Mouse (Mus musculus): ENCODE data around the gene Hils1. TPM values are rescaled to one million over a fixed set of nuclear protein-coding genes. Genes with fewer than 3 reads are reported as not detected.

The Hils1 gene
- polyA plus RNA-seq, 1 experiment from 2014 or later = not detected

- no peaks in the 10 kb centered on the region for H3K9me3 ChIP-seq (ENCODE audit: control insufficient read depth, low read length)
- 0 out of 2 replicates have a peak overlapping the region, but pooled peaks have one; percentile 3 for H3K4me2 ChIP-seq (replicated peaks; ENCODE audit: low read depth)
- H3K9ac ChIP-seq (ENCODE audit: low read length) = no peak overlapping the region
- WGBS = 75% methylated on average over 8 of the region's 8 CpGs
- DNase-seq (ENCODE audit: low spot score) (no peak), ATAC-seq (ENCODE audit: low FRiP score, low TSS enrichment) (no peak)
- H3K36me3 ChIP-seq (ENCODE audit: control insufficient read depth, insufficient read depth, low read length) = peaks cover 37% of the 10 kb centered on the region
- 0 out of 2 replicates have a peak, but pooled peaks cover 2% of the 10 kb centered on the region for H3K4me1 ChIP-seq (replicated peaks; ENCODE audit: control insufficient read depth, insufficient read depth)
- peak overlapping the region; percentile 58 for H3K27ac ChIP-seq (replicated peaks)
- no peak for TF ChIP-seq EP300 (optimal IDR thresholded peaks at IDR 0.05)
- no peak for TF ChIP-seq CTCF (IDR thresholded peaks at IDR 0.05; ENCODE audit: low read depth)
- no peaks in the 10 kb centered on the region for H3K27me3 ChIP-seq (ENCODE audit: control insufficient read depth, insufficient read depth, low read length)
- H3K4me3 ChIP-seq (ENCODE audit: low read depth, low read length) = no peak overlapping the region
These were observed 25.6 kb upstream of the Hils1 start for GRCm38 (mm10) chr11:94941776-94942175.

DNA sequence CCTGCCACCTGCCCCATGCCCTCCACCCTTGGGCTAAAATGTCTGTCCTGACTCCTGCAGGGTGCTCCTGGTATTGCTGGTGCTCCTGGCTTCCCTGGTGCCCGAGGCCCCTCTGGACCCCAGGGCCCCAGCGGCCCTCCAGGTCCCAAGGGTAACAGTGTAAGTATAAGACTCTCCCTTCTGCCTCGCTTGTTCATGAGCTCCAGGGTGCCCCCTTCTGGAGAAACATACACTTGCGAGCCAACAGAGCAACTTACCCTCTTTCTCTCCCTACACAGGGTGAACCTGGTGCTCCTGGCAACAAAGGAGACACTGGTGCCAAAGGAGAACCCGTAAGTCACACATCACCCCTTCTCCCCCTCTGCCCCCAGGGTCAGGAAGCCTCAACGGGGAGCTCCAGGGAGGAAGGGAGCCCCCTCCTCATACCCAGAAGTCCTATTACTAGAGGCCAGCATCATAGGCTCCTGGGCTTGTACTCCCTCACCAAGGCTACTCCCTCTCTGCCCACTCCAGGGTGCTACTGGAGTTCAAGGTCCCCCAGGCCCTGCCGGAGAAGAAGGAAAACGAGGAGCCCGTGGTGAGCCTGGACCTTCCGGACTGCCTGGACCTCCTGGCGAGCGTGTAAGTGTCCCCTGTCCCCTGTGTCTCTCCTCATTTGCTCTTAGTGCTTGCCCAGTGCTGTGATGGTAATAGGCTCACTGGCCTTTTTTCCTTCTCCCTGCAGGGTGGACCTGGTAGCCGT lies 24.9 kb upstream of the Hils1 start:
- H3K4me3 ChIP-seq (ENCODE audit: low read depth, low read length) = no peak overlapping the region
- peak overlapping the region; percentile 58 for H3K27ac ChIP-seq (replicated peaks)
- 46% methylated on average over 13 of the region's 13 CpGs for WGBS
- ATAC-seq (ENCODE audit: low FRiP score, low TSS enrichment) (no peak), DNase-seq (ENCODE audit: low spot score) (peak; percentile 57)
- H3K36me3 ChIP-seq (ENCODE audit: control insufficient read depth, insufficient read depth, low read length) = peaks cover 43% of the 10 kb centered on the region
- H3K4me1 ChIP-seq (replicated peaks; ENCODE audit: control insufficient read depth, insufficient read depth) = 0 out of 2 replicates have a peak, but pooled peaks cover 2% of the 10 kb centered on the region
- TF ChIP-seq EP300 (optimal IDR thresholded peaks at IDR 0.05) = no peak
- peak; percentile 67 for TF ChIP-seq CTCF (IDR thresholded peaks at IDR 0.05; ENCODE audit: low read depth)
- 0 out of 2 replicates have a peak overlapping the region, but pooled peaks have one; percentile 18 for H3K9ac ChIP-seq (ENCODE audit: low read length)
- no peaks in the 10 kb centered on the region for H3K27me3 ChIP-seq (ENCODE audit: control insufficient read depth, insufficient read depth, low read length)
- H3K4me2 ChIP-seq (replicated peaks; ENCODE audit: low read depth) = 0 out of 2 replicates have a peak overlapping the region, but pooled peaks have one; percentile 8
- H3K9me3 ChIP-seq (ENCODE audit: control insufficient read depth, low read length) = no peaks in the 10 kb centered on the region

- Histone ChIP-seq H3K27me3 (ENCODE audit: control insufficient read depth, insufficient read depth, low read length) (no peaks in the 10 kb centered on the region), H3K4me1 (replicated peaks; ENCODE audit: control insufficient read depth, insufficient read depth) (0 out of 2 replicates have a peak, but pooled peaks cover 2% of the 10 kb centered on the region), H3K4me2 (replicated peaks; ENCODE audit: low read depth) (no peak overlapping the region), H3K27ac (replicated peaks) (peak overlapping the region; percentile 58), H3K9ac (ENCODE audit: low read length) (0 out of 2 replicates have a peak overlapping the region, but pooled peaks have one; percentile 18), H3K4me3 (ENCODE audit: low read depth, low read length) (no peak overlapping the region), H3K36me3 (ENCODE audit: control insufficient read depth, insufficient read depth, low read length) (peaks cover 46% of the 10 kb centered on the region), H3K9me3 (ENCODE audit: control insufficient read depth, low read length) (no peaks in the 10 kb centered on the region)
- 63% methylated on average over 15 of the region's 15 CpGs for WGBS
- ATAC-seq (ENCODE audit: low FRiP score, low TSS enrichment) (no peak), DNase-seq (ENCODE audit: low spot score) (no peak)
- TF ChIP-seq EP300 (optimal IDR thresholded peaks at IDR 0.05) (no peak), CTCF (IDR thresholded peaks at IDR 0.05; ENCODE audit: low read depth) (no peak)
These were observed 24.3 kb upstream of the Hils1 start for GRCm38 (mm10) chr11:94943054-94943453.

- no peak for DNase-seq (ENCODE audit: low spot score)
- no peak overlapping the region for H3K4me2 ChIP-seq (replicated peaks; ENCODE audit: low read depth)
- no peaks in the 10 kb centered on the region for H3K9me3 ChIP-seq (ENCODE audit: control insufficient read depth, low read length)
- TF ChIP-seq EP300 (optimal IDR thresholded peaks at IDR 0.05) (no peak), CTCF (IDR thresholded peaks at IDR 0.05; ENCODE audit: low read depth) (peak; percentile 17; the same call in 1 of the 2 replicates)
- 0 out of 2 replicates have a peak, but pooled peaks cover 2% of the 10 kb centered on the region for H3K4me1 ChIP-seq (replicated peaks; ENCODE audit: control insufficient read depth, insufficient read depth)
- peaks cover 55% of the 10 kb centered on the region for H3K36me3 ChIP-seq (ENCODE audit: control insufficient read depth, insufficient read depth, low read length)
- H3K27ac ChIP-seq (replicated peaks) = peak overlapping the region; percentile 1
- H3K27me3 ChIP-seq (ENCODE audit: control insufficient read depth, insufficient read depth, low read length) = no peaks in the 10 kb centered on the region
- 34% methylated on average over 8 of the region's 8 CpGs for WGBS
- no peak overlapping the region for H3K4me3 ChIP-seq (ENCODE audit: low read depth, low read length)
- no peak for ATAC-seq (ENCODE audit: low FRiP score, low TSS enrichment)
- no peak overlapping the region for H3K9ac ChIP-seq (ENCODE audit: low read length)
These were observed 23.1 kb upstream of the Hils1 start for GRCm38 (mm10) chr11:94944295-94944694.

DNA sequence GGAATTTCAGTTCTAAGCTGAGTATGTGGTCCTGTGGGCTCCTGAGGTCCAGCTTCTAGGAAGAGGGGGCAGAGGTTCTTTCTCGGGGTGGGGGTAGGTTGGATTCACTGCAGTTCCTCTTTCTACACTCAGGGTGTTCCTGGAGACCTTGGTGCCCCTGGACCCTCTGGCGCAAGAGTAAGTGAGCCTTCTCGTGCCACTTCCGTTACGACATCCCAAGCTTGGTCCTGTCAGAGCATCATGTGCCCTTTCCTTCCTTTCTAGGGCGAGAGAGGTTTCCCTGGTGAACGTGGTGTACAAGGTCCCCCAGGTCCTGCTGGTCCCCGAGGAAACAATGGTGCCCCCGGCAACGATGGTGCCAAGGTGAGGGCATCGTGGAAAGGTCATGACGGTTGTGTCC lies 22.2 kb upstream of the Hils1 start:
- peaks cover 57% of the 10 kb centered on the region for H3K36me3 ChIP-seq (ENCODE audit: control insufficient read depth, insufficient read depth, low read length)
- H3K27me3 ChIP-seq (ENCODE audit: control insufficient read depth, insufficient read depth, low read length) = no peaks in the 10 kb centered on the region
- H3K9me3 ChIP-seq (ENCODE audit: control insufficient read depth, low read length) = no peaks in the 10 kb centered on the region
- no peak overlapping the region for H3K9ac ChIP-seq (ENCODE audit: low read length)
- DNase-seq (ENCODE audit: low spot score) (no peak), ATAC-seq (ENCODE audit: low FRiP score, low TSS enrichment) (no peak)
- H3K4me2 ChIP-seq (replicated peaks; ENCODE audit: low read depth) = no peak overlapping the region
- H3K4me1 ChIP-seq (replicated peaks; ENCODE audit: control insufficient read depth, insufficient read depth) = 0 out of 2 replicates have a peak, but pooled peaks cover 2% of the 10 kb centered on the region
- 80% methylated on average over 12 of the region's 12 CpGs for WGBS
- TF ChIP-seq CTCF (IDR thresholded peaks at IDR 0.05; ENCODE audit: low read depth) (no peak), EP300 (optimal IDR thresholded peaks at IDR 0.05) (no peak)
- no peak overlapping the region for H3K4me3 ChIP-seq (ENCODE audit: low read depth, low read length)
- peak overlapping the region; percentile 1; the same call in 1 of the 2 replicates for H3K27ac ChIP-seq (replicated peaks)

DNA sequence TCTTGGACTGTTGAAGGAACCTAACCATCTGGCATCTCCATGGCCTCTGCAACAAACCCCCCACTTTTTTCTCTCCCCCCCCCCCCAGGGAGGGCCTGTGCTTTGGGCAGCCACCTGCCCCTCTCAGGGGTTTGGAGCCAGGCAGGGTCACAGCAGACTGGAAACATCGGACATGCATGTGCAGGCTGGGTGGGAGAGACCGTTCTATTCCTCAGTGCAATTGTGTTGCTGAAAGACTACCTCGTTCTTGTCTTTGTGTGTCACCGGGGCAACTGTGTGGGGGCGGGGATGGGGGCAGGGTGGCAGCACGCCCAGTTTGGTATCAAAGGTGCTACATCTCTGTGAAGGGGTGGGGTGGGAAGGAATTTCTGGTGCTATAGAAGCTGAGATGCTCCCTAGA lies 15.2 kb upstream of the Hils1 start:
- H3K4me2 ChIP-seq (replicated peaks; ENCODE audit: low read depth) = no peak overlapping the region
- no peak overlapping the region for H3K4me3 ChIP-seq (ENCODE audit: low read depth, low read length)
- peaks cover 30% of the 10 kb centered on the region for H3K36me3 ChIP-seq (ENCODE audit: control insufficient read depth, insufficient read depth, low read length)
- H3K27me3 ChIP-seq (ENCODE audit: control insufficient read depth, insufficient read depth, low read length) = no peaks in the 10 kb centered on the region
- ATAC-seq (ENCODE audit: low FRiP score, low TSS enrichment) (no peak), DNase-seq (ENCODE audit: low spot score) (no peak)
- H3K9ac ChIP-seq (ENCODE audit: low read length) = no peak overlapping the region
- H3K9me3 ChIP-seq (ENCODE audit: control insufficient read depth, low read length) = no peaks in the 10 kb centered on the region
- WGBS = 19% methylated on average over 6 of the region's 6 CpGs
- TF ChIP-seq CTCF (IDR thresholded peaks at IDR 0.05; ENCODE audit: low read depth) (no peak), EP300 (optimal IDR thresholded peaks at IDR 0.05) (no peak)
- H3K27ac ChIP-seq (replicated peaks) = no peak overlapping the region
- no peaks in the 10 kb centered on the region for H3K4me1 ChIP-seq (replicated peaks; ENCODE audit: control insufficient read depth, insufficient read depth)
